Mouse (Mus musculus): ENCODE results near the gene Surf1. TPM values are rescaled to one million over a fixed set of nuclear protein-coding genes. Genes with fewer than 3 reads are reported as not detected.
"Not testable (repeated sequence)": the region's sequence is repeated elsewhere in the genome, so short reads cannot be mapped to it uniquely, and the experiment has no call there.

Surf1 gene
- total RNA-seq, 2 experiments from 2014 or later, result 96.6 to 97.2 TPM

DNA sequence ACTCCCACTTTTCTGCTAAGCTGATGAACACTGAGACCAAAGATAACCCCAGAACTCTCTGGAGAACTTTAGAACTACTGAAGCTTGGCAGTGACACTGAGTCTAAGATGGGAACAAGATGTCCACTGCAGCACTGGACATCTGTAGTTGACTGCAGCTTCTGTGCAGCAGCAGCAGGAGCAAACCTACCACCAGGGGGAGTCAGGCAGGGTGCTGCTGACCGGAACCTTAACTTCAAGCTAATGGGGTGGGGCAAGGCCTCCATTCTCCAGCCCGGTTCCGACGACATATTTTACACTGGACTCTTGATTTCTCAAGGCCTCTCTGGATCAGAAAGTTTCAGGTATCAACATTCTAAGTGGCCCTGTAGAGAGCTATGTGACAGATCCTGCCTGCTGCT, 9.2 kb downstream of the Surf1 start:
- DNase-seq (ENCODE audit: extremely low spot score in 1 of 2, low spot score in 2 of 2), result peak in 1 of 2 experiments; percentile 11
- Histone ChIP-seq H3K27ac (no peak overlapping the region), H3K4me3 (no peak overlapping the region)
- peak; percentile 63 for TF ChIP-seq CTCF (IDR thresholded peaks at IDR 0.05)
- intact Hi-C loops (cut with DNase I), result loop anchor here (10.0 kb wide), 1 partner anchor 538 kb away; the partner anchor contains the start of gene Brd3os

DNA sequence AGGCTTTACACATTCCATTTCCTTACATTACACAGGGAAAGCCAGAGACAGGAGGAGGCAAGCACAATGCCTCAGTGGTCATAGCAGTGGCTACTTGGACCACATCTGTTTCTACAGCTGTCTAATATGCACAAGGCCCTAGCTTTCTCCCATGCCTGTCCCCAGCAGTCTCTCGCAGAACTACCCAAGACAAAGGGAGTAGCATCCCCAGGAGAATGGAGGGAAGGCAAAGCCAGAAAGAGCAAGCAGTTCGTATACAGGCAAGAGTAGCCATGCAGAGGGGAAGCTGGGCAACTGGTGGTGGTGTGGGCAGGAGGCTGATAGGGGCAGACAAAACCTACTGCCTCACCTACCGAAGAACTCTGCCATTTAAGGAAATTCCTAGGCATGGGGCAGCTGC, 9.9 kb downstream of the Surf1 start:
- H3K4me3 ChIP-seq, result no peak overlapping the region
- peak in 1 of 2 experiments; percentile 5 for DNase-seq (ENCODE audit: extremely low spot score in 1 of 2, low spot score in 2 of 2)
- intact Hi-C loops (cut with DNase I), result loop anchor here (10.0 kb wide), 1 partner anchor 538 kb away; the partner anchor contains the start of gene Brd3os
- no peak overlapping the region for H3K27ac ChIP-seq
- TF ChIP-seq CTCF (IDR thresholded peaks at IDR 0.05), result no peak

DNA sequence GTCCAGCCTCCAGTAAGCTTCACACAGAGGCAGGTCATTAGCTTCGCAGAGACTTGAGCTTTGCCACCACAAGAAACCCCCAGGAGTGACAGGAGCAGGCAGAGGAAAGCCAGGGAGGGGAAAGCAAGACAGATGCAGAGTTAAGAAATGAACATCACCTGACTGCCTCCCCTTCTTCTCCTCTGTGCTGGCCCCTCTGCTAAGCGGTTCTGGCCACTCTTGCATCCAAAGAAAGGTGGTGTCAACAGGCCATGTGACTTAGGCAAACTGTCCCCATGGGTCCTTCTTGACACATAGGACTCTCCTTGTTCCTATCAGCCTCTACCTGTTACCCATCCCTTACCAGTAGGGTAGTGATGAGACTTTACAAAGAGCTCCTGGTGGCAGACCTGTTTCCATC, 10.4 kb downstream of the Surf1 start:
- no peak for DNase-seq (ENCODE audit: extremely low spot score in 1 of 2, low spot score in 2 of 2)
- no peak for TF ChIP-seq CTCF (IDR thresholded peaks at IDR 0.05)
- H3K27ac ChIP-seq, result no peak overlapping the region
- intact Hi-C loops (cut with DNase I), result loop anchor here (10.0 kb wide), 1 partner anchor 539 kb away; the partner anchor contains the start of gene Brd3os
- no peak overlapping the region for H3K4me3 ChIP-seq

DNA sequence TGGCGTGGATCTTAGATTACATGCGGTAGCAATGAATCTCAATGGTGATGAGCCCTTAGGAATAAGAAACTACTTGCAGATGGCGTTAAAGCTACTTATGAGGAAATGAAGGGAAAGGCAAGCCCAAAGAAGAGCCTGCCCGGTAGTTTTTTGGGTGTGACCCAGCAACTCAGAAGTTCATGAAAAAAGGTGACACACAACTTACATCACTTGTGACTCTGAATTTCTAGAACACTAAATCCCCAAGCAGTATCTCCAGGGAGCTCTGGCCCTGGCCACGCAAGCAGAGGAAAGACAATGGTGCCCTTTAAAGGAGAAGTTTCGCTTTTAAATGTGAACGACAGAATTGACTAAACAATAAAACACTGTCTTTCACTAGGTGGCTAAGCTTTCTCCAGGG, 13.0 kb downstream of the Surf1 start:
- no peak for DNase-seq (ENCODE audit: extremely low spot score in 1 of 2, low spot score in 2 of 2)
- no peak for TF ChIP-seq CTCF (IDR thresholded peaks at IDR 0.05)
- intact Hi-C loops (cut with DNase I), result loop anchor here (5.0 to 10.0 kb wide), 2 partner anchors 456 to 541 kb away; partner anchors contain the start of genes Brd3os and Sec16a

DNA sequence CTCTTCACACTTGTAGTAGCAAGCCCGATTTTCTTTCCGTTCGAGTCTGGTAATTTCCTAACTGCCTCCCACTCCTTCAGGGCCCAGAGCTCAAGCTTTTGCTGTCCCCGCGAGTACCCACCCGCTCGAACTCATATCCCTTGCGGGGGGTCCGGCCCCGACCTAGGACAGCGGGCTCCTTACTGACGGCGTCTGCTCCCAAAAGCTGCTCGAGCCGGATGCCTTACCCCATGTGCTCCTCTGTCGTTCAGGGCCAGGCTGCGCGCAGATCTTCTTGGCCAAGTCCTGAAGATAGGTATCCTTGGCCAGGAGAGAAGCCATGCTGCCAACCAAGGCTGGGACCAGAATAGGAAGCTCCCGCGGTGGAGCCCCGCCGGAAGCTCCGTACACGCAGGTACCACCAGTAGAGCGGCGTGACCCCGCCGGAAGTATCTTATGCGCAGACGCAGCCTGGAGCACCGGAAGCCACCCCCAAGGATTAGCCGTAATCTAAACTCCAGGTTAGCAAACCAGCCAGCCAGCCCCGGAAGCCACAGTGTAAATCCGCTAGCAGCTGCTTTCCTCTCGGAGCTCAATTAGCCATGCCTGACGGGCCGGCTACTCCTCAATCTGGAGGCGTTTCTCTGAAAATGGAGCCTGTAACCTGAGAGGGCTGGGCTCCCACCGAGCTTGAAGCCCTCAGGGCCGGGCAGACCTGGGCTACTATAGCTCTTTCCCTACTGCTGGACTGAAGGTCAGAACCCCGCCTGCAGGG, 13.7 kb downstream of the Surf1 start, which contains the start of gene Surf6:
Gene Surf6, minus strand, starts transcription at position 413 of the 754 bp plus-strand sequence.
- H3K27ac ChIP-seq, result peak within 1 kb of the TSS; percentile 93
- intact Hi-C loops (cut with DNase I), result loop anchor here (1.0 to 10.0 kb wide), 3 partner anchors 62 to 542 kb away; partner anchors contain the start of genes Brd3os, Rexo4 and Sec16a

More for the DNA sequence above, 13.0 kb downstream of the Surf1 start:
- peak overlapping the region; percentile 93 for H3K27ac ChIP-seq
- H3K4me3 ChIP-seq, result peak overlapping the region; percentile 71

DNA sequence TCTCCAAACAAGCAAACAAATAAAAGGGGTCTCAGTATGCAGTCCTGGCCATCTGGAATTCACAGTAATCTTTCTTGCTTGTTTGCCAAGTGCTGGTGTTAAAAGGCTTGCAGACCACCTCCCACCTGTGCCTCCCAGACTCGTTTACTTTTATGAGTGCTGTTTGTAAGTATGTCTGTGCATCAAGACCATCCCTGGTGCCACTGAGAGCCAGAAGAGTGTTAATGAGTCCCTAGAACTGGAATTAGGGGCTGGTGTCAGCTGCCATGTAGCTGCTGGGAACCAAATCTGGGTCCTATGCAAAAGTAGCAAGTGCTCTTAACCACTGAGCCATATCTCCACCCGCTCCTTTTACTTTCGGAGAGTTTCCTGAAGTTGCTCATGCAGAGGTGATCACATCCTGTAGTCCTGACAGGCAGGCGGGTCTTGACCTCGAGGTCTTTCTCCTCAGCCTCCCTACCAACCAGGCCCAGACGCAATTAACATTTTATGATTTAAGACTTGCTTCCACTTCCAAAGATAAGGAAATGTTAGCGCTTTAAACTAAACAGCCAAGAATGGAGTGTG, 14.4 kb downstream of the Surf1 start:
- H3K4me3 ChIP-seq, result peak overlapping the region; percentile 71
- intact Hi-C loops (cut with DNase I), result loop anchor here (1.0 to 10.0 kb wide), 3 partner anchors 62 to 543 kb away; partner anchors contain the start of genes Brd3os, Rexo4 and Sec16a
- no peak for TF ChIP-seq CTCF (IDR thresholded peaks at IDR 0.05)
- DNase-seq (ENCODE audit: extremely low spot score in 1 of 2, low spot score in 2 of 2), result no peak
- H3K27ac ChIP-seq, result peak overlapping the region; percentile 93; the same call in 1 of the 2 replicates

More for the DNA sequence above, 13.7 kb downstream of the Surf1 start, which contains the start of gene Surf6:
- peak within 1 kb of the TSS; percentile 71 for H3K4me3 ChIP-seq
- peak; percentile 93 to 95 for DNase-seq (ENCODE audit: extremely low spot score in 1 of 2, low spot score in 2 of 2)
- no peak for TF ChIP-seq CTCF (IDR thresholded peaks at IDR 0.05)

DNA sequence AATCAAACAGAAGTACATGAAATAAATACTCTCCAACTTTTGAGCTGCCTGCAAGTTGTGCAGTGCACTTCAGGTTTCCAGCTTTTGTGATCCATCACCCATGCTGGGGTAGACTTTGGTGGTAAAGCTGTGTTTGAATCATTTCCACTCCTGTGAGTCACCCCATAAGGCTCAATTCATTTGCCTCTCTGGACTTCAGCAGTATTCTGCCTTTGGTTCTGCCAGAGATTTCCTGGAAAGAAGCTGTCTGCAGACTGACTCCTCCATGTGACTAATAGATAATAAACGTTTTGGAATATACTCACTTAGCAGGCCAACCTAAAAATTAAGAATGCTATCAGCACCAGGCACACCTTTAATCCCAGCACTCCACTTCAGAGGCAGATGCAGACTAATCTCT, 15.6 kb downstream of the Surf1 start:
- Histone ChIP-seq H3K4me3 (no peak overlapping the region), H3K27ac (no peak overlapping the region)
- DNase-seq (ENCODE audit: extremely low spot score in 1 of 2, low spot score in 2 of 2), result no peak
- TF ChIP-seq CTCF (IDR thresholded peaks at IDR 0.05), result no peak
- intact Hi-C loops (cut with DNase I), result loop anchor here (5.0 to 10.0 kb wide), 2 partner anchors 453 to 544 kb away; partner anchors contain the start of genes Brd3os and Sec16a

DNA sequence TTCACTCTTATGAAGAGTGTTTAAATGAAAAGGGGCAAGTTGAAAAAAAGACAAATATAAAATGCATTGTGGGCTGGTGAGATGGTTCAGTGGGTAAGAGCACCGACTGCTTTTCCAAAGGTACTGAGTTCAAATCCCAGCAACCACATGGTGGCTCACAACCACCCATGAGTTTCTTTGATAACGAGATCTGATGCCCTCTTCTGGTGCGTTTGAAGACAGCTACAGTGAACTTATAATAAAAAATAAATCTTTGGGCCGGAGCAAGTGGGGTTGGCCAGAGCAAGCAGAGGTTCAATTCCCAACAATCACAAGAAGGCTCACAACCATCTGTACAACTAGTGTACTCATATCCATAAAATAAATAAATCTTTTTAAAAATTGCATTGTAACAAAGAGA, 20.4 kb downstream of the Surf1 start:
- TF ChIP-seq CTCF (IDR thresholded peaks at IDR 0.05), result peak; percentile 18
- H3K4me3 ChIP-seq, result no peak overlapping the region

DNA sequence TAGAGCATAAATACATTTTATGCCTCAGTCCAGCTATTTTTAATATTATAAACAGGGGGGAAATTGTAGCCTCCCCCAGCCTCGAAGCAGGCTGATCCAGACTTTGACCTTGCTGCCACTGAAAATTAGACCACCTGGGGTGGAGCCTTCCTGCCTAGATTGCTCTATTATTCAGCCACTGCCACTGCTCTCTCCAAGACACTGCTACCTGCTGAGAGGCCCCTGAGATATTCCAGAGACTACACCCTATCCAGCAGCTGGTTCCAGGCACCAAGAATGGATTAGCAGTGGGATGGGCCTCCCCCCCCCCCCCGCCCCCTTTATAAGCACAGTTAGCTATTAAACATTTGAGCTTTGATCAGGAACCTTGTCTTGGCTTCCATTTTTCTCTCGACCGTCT, 30.2 kb downstream of the Surf1 start:
- H3K4me3 ChIP-seq; H3K27ac ChIP-seq; intact Hi-C loops (cut with DNase I); DNase-seq (ENCODE audit: extremely low spot score in 1 of 2, low spot score in 2 of 2): not testable (repeated sequence)

More for the DNA sequence above, 20.4 kb downstream of the Surf1 start:
- H3K27ac ChIP-seq, result no peak overlapping the region
- intact Hi-C loops (cut with DNase I), result no loop called here
- no peak for DNase-seq (ENCODE audit: extremely low spot score in 1 of 2, low spot score in 2 of 2)

DNA sequence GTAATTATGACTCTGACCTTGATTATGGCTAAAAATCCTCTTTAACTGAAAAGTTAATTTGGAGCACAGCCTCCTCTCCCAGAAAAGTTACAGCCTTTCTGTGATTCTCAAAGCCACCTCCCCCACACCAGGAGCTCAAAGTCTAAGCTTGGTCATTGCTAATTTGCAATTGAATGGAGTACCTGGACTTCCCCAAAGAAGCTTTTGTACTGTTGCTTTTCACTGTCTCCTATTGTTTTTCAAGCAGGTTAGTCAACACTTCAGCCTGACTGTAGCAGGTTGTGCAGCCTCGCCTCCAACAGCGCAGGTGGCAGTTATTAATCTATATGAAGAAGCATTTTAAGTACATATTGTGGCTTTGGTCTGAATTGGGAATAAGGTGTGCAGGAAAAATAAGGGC, 30.8 kb downstream of the Surf1 start:
- H3K4me3 ChIP-seq; H3K27ac ChIP-seq; intact Hi-C loops (cut with DNase I); DNase-seq (ENCODE audit: extremely low spot score in 1 of 2, low spot score in 2 of 2): not testable (repeated sequence)

DNA sequence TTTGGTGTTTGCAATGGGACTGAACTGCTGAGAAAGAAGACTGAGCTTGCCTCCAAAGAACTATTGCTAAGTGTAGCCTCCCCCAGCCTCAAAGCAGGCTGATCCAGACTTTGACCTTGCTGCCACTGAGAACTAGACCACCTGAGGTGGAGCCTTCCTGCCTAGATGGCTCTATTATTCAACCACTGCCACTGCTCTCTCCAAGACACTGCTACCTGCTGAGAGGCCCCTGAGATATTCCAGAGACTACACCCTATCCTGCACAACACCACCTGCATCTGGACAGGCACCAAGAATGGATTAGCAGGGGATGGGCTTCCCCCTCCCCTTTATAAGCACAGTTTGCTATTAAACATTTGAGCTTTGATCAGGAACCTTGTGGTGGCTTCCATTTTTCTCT, 37.8 kb downstream of the Surf1 start:
- DNase-seq (ENCODE audit: extremely low spot score in 1 of 2, low spot score in 2 of 2), result no peak
- intact Hi-C loops (cut with DNase I), result loop anchor here (10.0 kb wide), 1 partner anchor 204 kb away; the partner anchor contains the start of gene Lcn4
- Histone ChIP-seq H3K27ac (no peak overlapping the region), H3K4me3 (no peak overlapping the region)
- no peak for TF ChIP-seq CTCF (IDR thresholded peaks at IDR 0.05)

DNA sequence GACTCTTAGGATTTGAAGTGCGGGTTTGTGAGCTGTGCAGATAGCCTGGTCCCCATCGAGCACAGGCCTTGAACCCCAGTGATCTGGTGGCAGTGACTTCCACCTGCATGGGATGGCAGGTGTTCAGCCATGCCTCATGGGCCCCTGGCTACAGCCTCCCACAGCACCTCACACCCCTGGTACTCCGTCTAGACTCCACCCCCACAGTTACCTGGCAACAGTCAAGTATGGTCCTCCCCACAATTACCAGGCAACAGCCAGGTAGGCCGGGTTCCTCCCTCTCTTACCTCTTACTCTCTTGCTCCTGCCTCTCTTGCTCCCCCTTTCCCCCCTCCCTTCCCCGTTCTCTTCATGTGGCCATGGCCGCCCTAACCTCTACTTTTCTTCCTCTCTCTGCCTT, 45.7 kb downstream of the Surf1 start:
- no peak overlapping the region for H3K27ac ChIP-seq
- DNase-seq (ENCODE audit: extremely low spot score in 1 of 2, low spot score in 2 of 2), result no peak
- intact Hi-C loops (cut with DNase I), result loop anchor here (10.0 kb wide), 1 partner anchor 196 kb away; the partner anchor contains the start of gene Lcn4
- no peak for TF ChIP-seq CTCF (IDR thresholded peaks at IDR 0.05)
- no peak overlapping the region for H3K4me3 ChIP-seq

Data from left cerebral cortex, adult 2 months (tissue).